Mouse (Mus musculus): Measurements from ENCODE around the gene Fam170b. TPM values are rescaled to one million over a fixed set of nuclear protein-coding genes. Genes with fewer than 3 reads are reported as not detected.

Fam170b gene
- polyA plus RNA-seq, 1 experiment: not detected

GRCm38 (mm10) chr14:32836191-32836590, 2.4 kb downstream of the Fam170b start:
- TF ChIP-seq CTCF (IDR thresholded peaks at IDR 0.05; ENCODE audit: control insufficient read depth, insufficient read depth, low read length) (no peak), POLR2A (IDR thresholded peaks at IDR 0.05; ENCODE audit: borderline replicate concordance, control insufficient read depth, low read depth, low read length) (no peak)
- WGBS: 87% methylated on average over 11 of the region's 11 CpGs
- no peaks in the 10 kb centered on the region for H3K4me1 ChIP-seq (ENCODE audit: control insufficient read depth, insufficient read depth, low read length)
- no peak overlapping the region for H3K27ac ChIP-seq (ENCODE audit: control insufficient read depth, insufficient read depth, low read depth, low read length, poor library complexity)
- H3K4me3 ChIP-seq (replicated peaks; ENCODE audit: control insufficient read depth, low read depth, low read length): no peak overlapping the region

DNA sequence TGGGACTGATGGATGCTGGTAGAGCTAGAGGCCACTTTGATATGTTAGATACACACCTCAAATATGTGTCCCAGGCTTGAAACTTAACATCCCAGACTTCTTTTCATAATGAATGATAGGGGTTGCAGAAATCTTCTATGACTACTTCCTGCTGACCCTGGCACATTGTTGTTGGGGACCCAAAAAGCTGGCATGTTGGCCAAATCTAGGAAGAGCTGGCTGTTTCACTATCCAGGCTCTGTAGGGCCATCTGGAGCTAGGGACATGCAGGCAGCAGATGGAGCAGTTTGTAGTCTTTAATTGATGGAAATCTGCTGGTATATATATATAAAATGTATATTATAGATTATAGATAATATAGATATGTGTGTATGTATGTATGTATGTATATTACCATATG, 8.3 kb downstream of the Fam170b start:
- Histone ChIP-seq H3K4me3 (replicated peaks; ENCODE audit: control insufficient read depth, low read depth, low read length) (no peak overlapping the region), H3K4me1 (ENCODE audit: control insufficient read depth, insufficient read depth, low read length) (no peaks in the 10 kb centered on the region), H3K27ac (ENCODE audit: control insufficient read depth, insufficient read depth, low read depth, low read length, poor library complexity) (no peak overlapping the region)
- TF ChIP-seq POLR2A (IDR thresholded peaks at IDR 0.05; ENCODE audit: borderline replicate concordance, control insufficient read depth, low read depth, low read length) (no peak), CTCF (IDR thresholded peaks at IDR 0.05; ENCODE audit: control insufficient read depth, insufficient read depth, low read length) (no peak)

GRCm38 (mm10) chr14:32854059-32854458, 20.3 kb downstream of the Fam170b start:
- TF ChIP-seq POLR2A (IDR thresholded peaks at IDR 0.05; ENCODE audit: borderline replicate concordance, control insufficient read depth, low read depth, low read length) (no peak), CTCF (IDR thresholded peaks at IDR 0.05; ENCODE audit: control insufficient read depth, insufficient read depth, low read length) (no peak)
- H3K27ac ChIP-seq (ENCODE audit: control insufficient read depth, insufficient read depth, low read depth, low read length, poor library complexity): no peak overlapping the region
- 78% methylated on average over 4 of the region's 4 CpGs for WGBS
- no peaks in the 10 kb centered on the region for H3K4me1 ChIP-seq (ENCODE audit: control insufficient read depth, insufficient read depth, low read length)
- H3K4me3 ChIP-seq (replicated peaks; ENCODE audit: control insufficient read depth, low read depth, low read length): no peak overlapping the region

- WGBS: 36% methylated on average over 5 of the region's 5 CpGs
- Histone ChIP-seq H3K4me3 (replicated peaks; ENCODE audit: control insufficient read depth, low read depth, low read length) (peak overlapping the region; percentile 14), H3K4me1 (ENCODE audit: control insufficient read depth, insufficient read depth, low read length) (no peaks in the 10 kb centered on the region), H3K27ac (ENCODE audit: control insufficient read depth, insufficient read depth, low read depth, low read length, poor library complexity) (no peak overlapping the region)
- TF ChIP-seq POLR2A (IDR thresholded peaks at IDR 0.05; ENCODE audit: borderline replicate concordance, control insufficient read depth, low read depth, low read length) (no peak), CTCF (IDR thresholded peaks at IDR 0.05; ENCODE audit: control insufficient read depth, insufficient read depth, low read length) (no peak)
Observed at GRCm38 (mm10) chr14:32856246-32856645, 22.5 kb downstream of the Fam170b start.

DNA sequence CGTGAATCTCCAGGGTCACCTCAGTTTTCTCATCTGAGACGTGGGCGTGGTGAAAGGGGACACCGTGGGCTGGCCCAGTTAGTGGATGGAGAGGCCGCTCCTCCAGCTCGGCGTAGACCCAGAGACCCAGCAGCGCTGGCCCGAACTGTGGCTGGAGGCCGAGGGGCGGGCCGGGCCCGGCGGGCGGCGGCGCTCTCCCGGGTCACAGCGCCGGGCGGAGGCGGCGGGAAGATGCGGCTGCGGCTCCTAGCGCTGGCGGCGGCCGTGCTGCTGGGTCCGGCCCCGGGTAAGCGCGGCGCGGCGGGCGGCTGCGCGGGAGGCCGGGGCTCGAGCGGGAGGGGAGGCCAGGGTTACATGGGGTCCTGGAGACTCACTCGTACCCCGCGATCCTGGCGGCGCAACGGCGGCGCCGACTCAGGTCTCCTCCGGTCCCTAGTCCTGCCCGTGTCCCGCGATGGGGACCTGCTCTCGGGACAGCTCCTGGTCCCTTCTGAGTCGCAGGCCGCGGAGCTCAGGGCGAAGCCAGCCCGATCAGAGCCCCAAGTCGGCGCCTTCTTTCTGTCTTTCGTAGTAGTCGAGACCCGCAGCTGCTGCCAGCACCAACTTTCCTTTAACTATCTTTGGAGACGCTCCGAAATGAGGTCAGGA, 23.0 kb downstream of the Fam170b start, which contains the start of gene Vstm4:
Gene Vstm4, plus strand, starts transcription at position 76 of the 648 bp plus-strand sequence.
- WGBS: 2% methylated on average over 68 of the region's 68 CpGs
- H3K27ac ChIP-seq (ENCODE audit: control insufficient read depth, insufficient read depth, low read depth, low read length, poor library complexity): peak within 1 kb of the TSS; percentile 55
- no peaks in the 10 kb centered on the region for H3K4me1 ChIP-seq (ENCODE audit: control insufficient read depth, insufficient read depth, low read length)
- TF ChIP-seq POLR2A (IDR thresholded peaks at IDR 0.05; ENCODE audit: borderline replicate concordance, control insufficient read depth, low read depth, low read length) (no peak), CTCF (IDR thresholded peaks at IDR 0.05; ENCODE audit: control insufficient read depth, insufficient read depth, low read length) (no peak)
- peak within 1 kb of the TSS; percentile 14 for H3K4me3 ChIP-seq (replicated peaks; ENCODE audit: control insufficient read depth, low read depth, low read length)

DNA sequence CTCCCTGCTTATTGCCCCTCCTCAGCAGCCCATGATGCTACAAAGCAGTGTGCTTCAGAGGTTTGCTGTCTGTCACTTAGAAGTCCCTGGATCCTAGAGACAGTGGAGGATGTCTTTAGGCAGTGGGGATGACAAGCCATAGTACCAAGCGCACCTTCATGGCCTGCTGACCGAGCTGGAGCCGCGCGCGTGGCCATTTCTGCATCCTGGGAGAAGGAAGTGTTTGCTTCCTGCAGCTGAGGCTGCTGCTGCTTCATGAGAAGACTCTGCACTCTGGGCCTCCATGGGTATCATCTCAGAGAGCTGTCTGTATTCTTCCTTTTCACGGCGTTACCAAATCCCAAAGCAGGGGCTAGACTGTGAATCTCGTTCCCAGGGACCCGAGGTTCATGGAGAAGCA, 24.6 kb downstream of the Fam170b start:
- Histone ChIP-seq H3K27ac (ENCODE audit: control insufficient read depth, insufficient read depth, low read depth, low read length, poor library complexity) (no peak overlapping the region), H3K4me1 (ENCODE audit: control insufficient read depth, insufficient read depth, low read length) (no peaks in the 10 kb centered on the region), H3K4me3 (replicated peaks; ENCODE audit: control insufficient read depth, low read depth, low read length) (no peak overlapping the region)
- WGBS: 80% methylated on average over 10 of the region's 10 CpGs
- no peak for TF ChIP-seq CTCF (IDR thresholded peaks at IDR 0.05; ENCODE audit: control insufficient read depth, insufficient read depth, low read length)
- TF ChIP-seq POLR2A (IDR thresholded peaks at IDR 0.05; ENCODE audit: borderline replicate concordance, control insufficient read depth, low read depth, low read length): no peak

- TF ChIP-seq POLR2A (IDR thresholded peaks at IDR 0.05; ENCODE audit: borderline replicate concordance, control insufficient read depth, low read depth, low read length) (no peak), CTCF (IDR thresholded peaks at IDR 0.05; ENCODE audit: control insufficient read depth, insufficient read depth, low read length) (no peak)
- no peak overlapping the region for H3K4me3 ChIP-seq (replicated peaks; ENCODE audit: control insufficient read depth, low read depth, low read length)
- 55% methylated on average over 6 of the region's 6 CpGs for WGBS
- no peak overlapping the region for H3K27ac ChIP-seq (ENCODE audit: control insufficient read depth, insufficient read depth, low read depth, low read length, poor library complexity)
- H3K4me1 ChIP-seq (ENCODE audit: control insufficient read depth, insufficient read depth, low read length): no peaks in the 10 kb centered on the region
Observed at GRCm38 (mm10) chr14:32858941-32859510, 25.3 kb downstream of the Fam170b start.

- no peak overlapping the region for H3K4me3 ChIP-seq (replicated peaks; ENCODE audit: control insufficient read depth, low read depth, low read length)
- WGBS: 43% methylated on average over 11 of the region's 11 CpGs
- no peaks in the 10 kb centered on the region for H3K4me1 ChIP-seq (ENCODE audit: control insufficient read depth, insufficient read depth, low read length)
- TF ChIP-seq CTCF (IDR thresholded peaks at IDR 0.05; ENCODE audit: control insufficient read depth, insufficient read depth, low read length): no peak
- no peak for TF ChIP-seq POLR2A (IDR thresholded peaks at IDR 0.05; ENCODE audit: borderline replicate concordance, control insufficient read depth, low read depth, low read length)
- H3K27ac ChIP-seq (ENCODE audit: control insufficient read depth, insufficient read depth, low read depth, low read length, poor library complexity): no peak overlapping the region
Observed at GRCm38 (mm10) chr14:32859831-32860569, 26.2 kb downstream of the Fam170b start.
